Mouse (Mus musculus) limb, embryonic 11.5 days (tissue): ENCODE results near the gene Zbtb16. TPM values are rescaled to one million over a fixed set of nuclear protein-coding genes. Genes with fewer than 3 reads are reported as not detected.

Source experiments
- ATAC-seq: fragments of 200-750 bp; cut with Nextera tagmentation; 2 replicates; pipeline ENCODE4 v1.8.0; 2017; ENCODE audit warnings: low read depth; ENCODE audit not compliant: insufficient number of reproducible peaks, low FRiP score, low TSS enrichment
- DNase-seq: peaks from one replicate; pipeline ENCODE4 v3.0.0-alpha.2; 2015; ENCODE audit warnings: low spot score
- H3K27ac ChIP-seq: fragments of 300-500 bp; sonication (generic); replicated peaks from 2 replicates; pipeline ENCODE4 v1.5.1; 2014; ENCODE audit warnings: low read depth, mild to moderate bottlenecking, low read length
- H3K27me3 ChIP-seq: fragments of 300-500 bp; sonication (generic); 2 replicates; pipeline ENCODE4 v1.6.1; 2014; ENCODE audit warnings: mild to moderate bottlenecking, low read length, mixed read lengths; ENCODE audit not compliant: control insufficient read depth, insufficient read depth
- H3K36me3 ChIP-seq: fragments of 300-500 bp; sonication (generic); 2 replicates; pipeline ENCODE4 v1.6.1; 2014; ENCODE audit warnings: mild to moderate bottlenecking, low read length, moderate library complexity, mixed read lengths; ENCODE audit not compliant: control insufficient read depth, insufficient read depth
- H3K4me1 ChIP-seq: fragments of 300-500 bp; sonication (generic); 2 replicates; pipeline ENCODE4 v1.6.1; 2014; ENCODE audit warnings: low read length, mixed read lengths; ENCODE audit not compliant: control insufficient read depth, insufficient read depth
- H3K4me2 ChIP-seq: fragments of 300-500 bp; sonication (generic); 2 replicates; pipeline ENCODE4 v1.6.1; 2014; ENCODE audit warnings: low read depth, mild to moderate bottlenecking, moderate library complexity; ENCODE audit not compliant: severe bottlenecking
- H3K4me3 ChIP-seq: fragments of 300-500 bp; sonication (generic); 2 replicates; pipeline ENCODE4 v1.5.1; 2014; ENCODE audit warnings: low read depth, low read length
- H3K9ac ChIP-seq: fragments of 300-500 bp; sonication (generic); 2 replicates; pipeline ENCODE4 v1.6.1; 2014; ENCODE audit warnings: mild to moderate bottlenecking, low read length
- H3K9me3 ChIP-seq: fragments of 300-500 bp; sonication (generic); 2 replicates; pipeline ENCODE4 v1.6.1; 2016; ENCODE audit warnings: low read length; ENCODE audit not compliant: control insufficient read depth
- WGBS: fragments of 180-500 bp; shearing (Covaris S2); extraction: QIAGEN DNeasy Blood & Tissue Kit; methylation state at CpG from one replicate; pipeline ENCODE4 v1.1.7; 2014; 5-methylcytosine and 5-hydroxymethylcytosine counted together
- polyA plus RNA-seq: library from polyadenylated mRNA; unstranded; fragments of >200 nt; fragmentation: Nextera tagmentation; extraction: Ambion mirVana; gene quantifications from 2 replicates; pipeline ENCODE4 v1.2.1, GENCODE M21; 2014

Gene Zbtb16
- polyA plus RNA-seq, 1 experiment from 2014 or later = 5.9 TPM

- ATAC-seq = no peak
- Histone ChIP-seq H3K4me1 (0 out of 2 replicates have a peak, but pooled peaks cover 7% of the 10 kb centered on the region), H3K4me2 (no peak overlapping the region), H3K9ac (no peak overlapping the region), H3K9me3 (no peaks in the 10 kb centered on the region), H3K4me3 (no peak overlapping the region), H3K27ac (no peak overlapping the region), H3K27me3 (no peaks in the 10 kb centered on the region), H3K36me3 (no peaks in the 10 kb centered on the region)
- 72% methylated on average over 5 of the region's 5 CpGs for WGBS
- DNase-seq = no peak
Observed at GRCm38 (mm10) chr9:48711826-48712225, 124.2 kb downstream of the Zbtb16 start.

- Histone ChIP-seq H3K36me3 (no peaks in the 10 kb centered on the region), H3K4me2 (no peak overlapping the region), H3K9me3 (no peaks in the 10 kb centered on the region), H3K27me3 (no peaks in the 10 kb centered on the region), H3K27ac (no peak overlapping the region), H3K4me1 (0 out of 2 replicates have a peak, but pooled peaks cover 7% of the 10 kb centered on the region), H3K9ac (no peak overlapping the region), H3K4me3 (no peak overlapping the region)
- DNase-seq (no peak), ATAC-seq (no peak)
- WGBS = 38% methylated on average over 9 of the region's 9 CpGs
Observed at GRCm38 (mm10) chr9:48711296-48711781, 124.7 kb downstream of the Zbtb16 start.

- no peaks in the 10 kb centered on the region for H3K27me3 ChIP-seq
- H3K27ac ChIP-seq = no peak overlapping the region
- DNase-seq (no peak), ATAC-seq (no peak)
- 26% methylated on average over 17 of the region's 17 CpGs for WGBS
- no peak overlapping the region for H3K9ac ChIP-seq
- no peak overlapping the region for H3K4me2 ChIP-seq
- H3K36me3 ChIP-seq = no peaks in the 10 kb centered on the region
- no peak overlapping the region for H3K4me3 ChIP-seq
- H3K4me1 ChIP-seq = 0 out of 2 replicates have a peak, but pooled peaks cover 7% of the 10 kb centered on the region
- H3K9me3 ChIP-seq = no peaks in the 10 kb centered on the region
Observed at GRCm38 (mm10) chr9:48710355-48711295, 125.4 kb downstream of the Zbtb16 start.

- H3K9me3 ChIP-seq = no peaks in the 10 kb centered on the region
- no peak for ATAC-seq
- no peak overlapping the region for H3K4me2 ChIP-seq
- H3K4me3 ChIP-seq = no peak overlapping the region
- no peak for DNase-seq
- H3K27ac ChIP-seq = no peak overlapping the region
- whole genome bisulfite sequencing = 88% methylated on average over 6 of the region's 6 CpGs
- no peaks in the 10 kb centered on the region for H3K27me3 ChIP-seq
- H3K4me1 ChIP-seq = 0 out of 2 replicates have a peak, but pooled peaks cover 7% of the 10 kb centered on the region
- H3K36me3 ChIP-seq = no peaks in the 10 kb centered on the region
- no peak overlapping the region for H3K9ac ChIP-seq
Observed at GRCm38 (mm10) chr9:48707824-48708229, 128.2 kb downstream of the Zbtb16 start.

GRCm38 (mm10) chr9:48707134-48707823, 128.7 kb downstream of the Zbtb16 start:
- 75% methylated on average over 14 of the region's 14 CpGs for WGBS
- Histone ChIP-seq H3K36me3 (no peaks in the 10 kb centered on the region), H3K4me2 (no peak overlapping the region), H3K4me1 (0 out of 2 replicates have a peak, but pooled peaks cover 7% of the 10 kb centered on the region), H3K9ac (no peak overlapping the region), H3K27me3 (no peaks in the 10 kb centered on the region), H3K27ac (no peak overlapping the region), H3K9me3 (no peaks in the 10 kb centered on the region), H3K4me3 (no peak overlapping the region)
- no peak for ATAC-seq
- no peak for DNase-seq

- Histone ChIP-seq H3K4me2 (no peak overlapping the region), H3K4me1 (peaks cover 13% of the 10 kb centered on the region; the same call in 1 of the 2 replicates), H3K4me3 (no peak overlapping the region), H3K36me3 (no peaks in the 10 kb centered on the region), H3K9ac (no peak overlapping the region), H3K27ac (no peak overlapping the region), H3K27me3 (no peaks in the 10 kb centered on the region), H3K9me3 (no peaks in the 10 kb centered on the region)
- DNase-seq (no peak), ATAC-seq (no peak)
- WGBS = 80% methylated on average over 4 of the region's 4 CpGs
Observed at GRCm38 (mm10) chr9:48701296-48701695, 134.7 kb downstream of the Zbtb16 start.

GRCm38 (mm10) chr9:48700871-48701270, 135.2 kb downstream of the Zbtb16 start:
- H3K27ac ChIP-seq = no peak overlapping the region
- H3K9me3 ChIP-seq = no peaks in the 10 kb centered on the region
- WGBS = 49% methylated on average over 8 of the region's 8 CpGs
- no peaks in the 10 kb centered on the region for H3K27me3 ChIP-seq
- DNase-seq = no peak
- H3K4me2 ChIP-seq = no peak overlapping the region
- H3K36me3 ChIP-seq = no peaks in the 10 kb centered on the region
- no peak overlapping the region for H3K4me3 ChIP-seq
- ATAC-seq = no peak
- H3K4me1 ChIP-seq = peaks cover 16% of the 10 kb centered on the region; the same call in 1 of the 2 replicates
- no peak overlapping the region for H3K9ac ChIP-seq

- ATAC-seq (no peak), DNase-seq (no peak)
- H3K4me1 ChIP-seq = peaks cover 32% of the 10 kb centered on the region
- WGBS = 74% methylated on average over 2 of the region's 2 CpGs
- H3K36me3 ChIP-seq = no peaks in the 10 kb centered on the region
- no peak overlapping the region for H3K4me2 ChIP-seq
- no peaks in the 10 kb centered on the region for H3K9me3 ChIP-seq
- no peaks in the 10 kb centered on the region for H3K27me3 ChIP-seq
- H3K27ac ChIP-seq = no peak overlapping the region
- H3K9ac ChIP-seq = no peak overlapping the region
- H3K4me3 ChIP-seq = no peak overlapping the region
Observed at GRCm38 (mm10) chr9:48697470-48697815, 138.6 kb downstream of the Zbtb16 start.
